Mouse (Mus musculus): ENCODE data around the gene Hist1h2ai.

The Hist1h2ai gene

DNA sequence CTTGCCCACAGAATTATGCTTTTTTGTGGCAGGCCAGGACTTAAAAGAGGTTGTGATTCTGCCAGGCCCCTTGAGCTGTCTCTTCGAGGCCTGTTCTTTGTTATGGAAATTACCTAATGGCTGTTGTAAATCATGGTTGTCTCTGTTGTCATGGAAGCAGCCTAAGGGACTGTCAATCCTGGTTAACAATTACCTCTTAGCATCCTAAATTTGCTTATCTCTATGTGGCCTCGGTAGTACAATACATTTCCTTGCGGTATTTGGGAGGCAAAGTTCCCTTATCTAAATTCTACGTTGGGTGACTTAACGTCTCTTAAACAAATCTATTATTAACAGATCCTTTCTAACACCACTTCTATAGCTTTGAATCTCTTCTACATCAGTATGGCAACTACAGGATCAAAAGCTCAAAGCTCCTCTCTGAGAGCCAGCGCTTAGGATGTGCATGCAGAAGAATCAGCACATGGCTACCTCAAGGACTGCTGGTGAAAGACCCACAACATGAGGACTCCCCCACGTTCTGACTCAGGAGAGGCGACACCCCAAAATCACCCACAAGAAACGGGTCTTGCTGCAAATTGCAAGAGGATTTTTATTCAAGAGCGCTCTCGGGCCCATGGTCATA is 11.8 kb downstream of the Hist1h2ai start:
- no peak for DNase-seq (ENCODE audit: inconsistent age in 2 of 2, low spot score in 1 of 2)

GRCm38 (mm10) chr13:21729544-21729943 is 13.3 kb downstream of the Hist1h2ai start:
- no peak for DNase-seq (ENCODE audit: inconsistent age in 2 of 2, low spot score in 1 of 2)

DNA sequence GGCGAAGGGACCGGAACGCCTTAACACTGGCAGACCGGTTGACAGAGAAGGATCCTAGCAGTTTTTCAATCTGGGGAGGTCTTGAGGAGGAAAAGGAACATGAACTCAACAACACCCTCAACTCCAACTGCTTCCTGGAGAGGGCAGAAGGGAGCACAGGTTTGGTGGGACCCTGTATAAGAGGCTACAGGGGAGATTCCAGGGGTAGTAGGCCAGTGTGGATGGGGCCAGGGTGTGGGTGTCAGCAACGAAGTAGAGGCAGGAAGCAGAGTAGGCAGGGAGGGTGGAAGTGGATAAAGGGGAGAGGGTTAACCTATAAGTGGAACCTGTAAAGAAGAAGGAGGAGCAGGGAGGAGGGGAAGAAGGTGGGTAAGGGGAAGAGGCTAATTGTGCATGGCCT is 17.2 kb downstream of the Hist1h2ai start:
- peak in 1 of 2 experiments; percentile 20 for DNase-seq (ENCODE audit: inconsistent age in 2 of 2, low spot score in 1 of 2)

GRCm38 (mm10) chr13:21734010-21734905 is 18.0 kb downstream of the Hist1h2ai start:
- peak; percentile 75 to 95 for DNase-seq (ENCODE audit: inconsistent age in 2 of 2, low spot score in 1 of 2)

DNA sequence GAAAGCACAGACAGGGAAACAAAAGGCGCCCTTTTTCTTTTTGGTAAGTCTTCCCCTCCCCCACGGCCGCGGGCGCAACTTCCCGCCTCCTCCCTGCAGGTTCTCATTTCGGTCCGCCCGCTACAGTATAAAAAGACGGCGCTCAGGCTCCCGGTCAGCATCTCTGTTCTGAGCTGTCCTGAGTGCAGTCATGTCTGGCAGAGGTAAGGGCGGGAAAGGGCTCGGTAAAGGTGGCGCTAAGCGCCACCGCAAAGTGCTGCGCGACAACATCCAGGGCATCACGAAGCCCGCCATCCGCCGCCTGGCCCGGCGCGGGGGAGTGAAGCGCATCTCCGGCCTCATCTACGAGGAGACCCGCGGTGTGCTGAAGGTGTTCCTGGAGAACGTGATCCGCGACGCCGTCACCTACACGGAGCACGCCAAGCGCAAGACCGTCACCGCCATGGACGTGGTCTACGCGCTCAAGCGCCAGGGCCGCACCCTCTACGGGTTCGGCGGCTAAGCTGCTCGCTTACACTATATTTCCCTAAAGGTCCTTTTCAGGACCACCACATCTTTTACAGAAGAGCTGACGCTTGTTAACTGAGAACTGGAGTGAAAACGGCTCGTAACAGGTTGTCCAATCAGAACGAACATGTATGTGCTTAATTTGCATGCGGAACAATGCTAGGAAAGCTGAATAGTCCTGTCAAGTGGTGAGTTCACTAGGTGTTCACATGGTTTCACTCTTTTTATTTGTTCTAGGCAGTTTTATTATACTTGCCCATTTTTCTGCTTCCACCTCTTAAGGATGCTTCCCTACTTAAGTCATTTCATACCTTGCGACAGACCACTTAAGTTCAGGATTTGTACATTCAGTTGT is 18.9 kb downstream of the Hist1h2ai start, which contains the start of gene Hist1h4j:
Hist1h4j (plus strand) TSS at position 159 of the 862 bp plus-strand sequence.
- peak; percentile 72 to 74 for DNase-seq (ENCODE audit: inconsistent age in 2 of 2, low spot score in 1 of 2)

DNA sequence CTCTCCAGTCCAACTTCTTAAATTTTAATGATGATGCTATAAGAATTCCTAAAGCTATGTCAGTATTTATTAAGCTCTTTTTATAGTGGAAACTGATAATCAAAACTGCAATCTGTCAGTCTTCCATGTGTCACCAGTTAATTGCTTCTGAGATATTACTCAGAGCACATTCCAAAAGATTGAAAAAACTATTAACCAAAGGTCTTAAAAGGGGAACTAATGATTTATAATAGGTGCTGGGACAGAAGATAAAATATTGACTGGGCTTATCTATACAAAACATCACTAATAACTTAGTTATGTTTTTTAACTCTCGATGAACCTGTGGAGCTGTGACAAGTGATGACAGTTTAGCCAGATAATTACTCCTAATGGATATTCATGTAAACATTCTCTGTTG is 28.8 kb downstream of the Hist1h2ai start:
- DNase-seq (ENCODE audit: inconsistent age in 2 of 2, low spot score in 1 of 2): no peak

DNA sequence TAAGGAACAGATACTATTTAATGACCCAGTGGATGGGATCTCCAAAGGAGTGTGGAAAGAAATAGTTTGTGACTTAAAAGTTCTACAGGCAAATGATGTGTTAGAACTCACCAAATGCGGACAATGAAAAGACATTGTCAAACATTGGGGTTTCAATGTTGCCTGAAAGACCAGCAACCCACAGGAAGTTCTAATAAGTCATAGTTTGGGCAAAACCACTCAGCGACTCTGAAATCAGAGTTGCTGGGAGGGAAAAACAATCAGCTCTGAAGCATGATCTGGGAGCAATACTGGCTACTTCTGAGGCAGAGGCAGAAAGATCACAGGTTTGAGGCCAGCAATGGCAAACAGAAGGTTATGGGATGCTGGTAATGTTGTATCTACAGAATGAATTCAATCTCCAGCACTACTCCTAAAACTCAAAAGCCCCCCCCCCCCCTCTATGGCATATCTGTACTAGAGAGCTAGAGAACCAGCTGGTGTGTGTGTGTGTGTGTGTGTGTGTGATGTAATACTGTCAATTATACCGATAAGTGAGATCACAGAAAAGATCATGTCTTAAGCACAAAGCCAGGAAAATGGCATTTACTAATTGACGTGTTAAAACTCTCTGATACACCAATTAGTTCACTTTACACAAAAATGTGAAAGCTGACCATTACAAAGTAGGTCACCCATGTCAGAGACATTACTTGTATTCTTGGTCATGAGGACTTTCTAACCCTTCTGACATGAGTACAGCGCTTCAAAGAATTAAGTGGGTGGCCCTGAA is 33.4 kb downstream of the Hist1h2ai start:
- DNase-seq (ENCODE audit: inconsistent age in 2 of 2, low spot score in 1 of 2): peak in 1 of 2 experiments; percentile 22

GRCm38 (mm10) chr13:21750159-21751017 is 34.2 kb downstream of the Hist1h2ai start, which contains the start of gene Hist1h4k:
Gene Hist1h4k, minus strand, starts transcription at chr13:21750505.
- DNase-seq (ENCODE audit: inconsistent age in 2 of 2, low spot score in 1 of 2): peak; percentile 88 to 94

- DNase-seq (ENCODE audit: inconsistent age in 2 of 2, low spot score in 1 of 2): no peak
Measured at GRCm38 (mm10) chr13:21751417-21751816, 35.2 kb downstream of the Hist1h2ai start.

DNA sequence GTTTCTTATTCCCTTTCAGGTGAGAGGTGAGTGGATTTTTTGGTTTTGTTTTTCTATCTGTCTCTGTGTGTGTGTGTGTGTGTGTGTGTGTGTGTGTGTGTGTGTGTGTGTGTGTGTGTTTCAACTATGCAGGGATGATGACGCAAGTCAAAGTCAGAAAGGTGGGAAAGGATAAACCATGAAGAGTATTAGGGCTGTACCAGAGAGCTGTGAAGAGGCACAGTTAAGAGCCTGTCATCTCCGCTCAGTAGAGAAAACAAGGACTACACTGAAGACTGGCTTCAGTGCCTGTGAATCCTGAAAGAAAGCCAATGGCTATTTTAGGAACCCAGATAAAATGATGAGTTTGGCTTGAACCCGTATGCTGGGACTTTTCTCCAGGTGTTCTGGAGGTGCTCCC is 35.6 kb downstream of the Hist1h2ai start:
- DNase-seq (ENCODE audit: inconsistent age in 2 of 2, low spot score in 1 of 2): no peak

GRCm38 (mm10) chr13:21752356-21752755 is 36.1 kb downstream of the Hist1h2ai start:
- DNase-seq (ENCODE audit: inconsistent age in 2 of 2, low spot score in 1 of 2): no peak

DNA sequence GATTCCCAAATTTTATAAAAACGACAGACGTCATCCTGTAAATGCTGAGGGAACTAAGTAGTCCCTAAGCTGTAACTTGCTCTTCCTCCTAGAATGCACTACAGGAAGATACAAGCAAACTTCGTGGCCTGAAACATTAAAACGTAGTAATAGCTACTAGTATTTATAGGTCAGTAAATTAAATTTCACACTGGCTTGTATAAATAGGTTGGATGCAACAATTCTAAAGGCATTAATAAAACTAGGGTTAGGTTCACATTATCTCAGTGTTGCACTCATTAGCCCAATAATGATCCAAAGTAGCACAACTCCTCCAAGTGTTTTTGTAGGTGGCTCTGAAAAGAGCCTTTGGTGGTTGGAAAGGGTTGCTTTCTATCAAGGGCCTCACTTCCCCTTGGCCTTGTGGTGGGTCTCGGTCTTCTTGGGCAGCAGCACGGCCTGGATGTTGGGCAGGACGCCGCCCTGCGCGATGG is 36.9 kb downstream of the Hist1h2ai start:
- no peak for DNase-seq (ENCODE audit: inconsistent age in 2 of 2, low spot score in 1 of 2)

DNA sequence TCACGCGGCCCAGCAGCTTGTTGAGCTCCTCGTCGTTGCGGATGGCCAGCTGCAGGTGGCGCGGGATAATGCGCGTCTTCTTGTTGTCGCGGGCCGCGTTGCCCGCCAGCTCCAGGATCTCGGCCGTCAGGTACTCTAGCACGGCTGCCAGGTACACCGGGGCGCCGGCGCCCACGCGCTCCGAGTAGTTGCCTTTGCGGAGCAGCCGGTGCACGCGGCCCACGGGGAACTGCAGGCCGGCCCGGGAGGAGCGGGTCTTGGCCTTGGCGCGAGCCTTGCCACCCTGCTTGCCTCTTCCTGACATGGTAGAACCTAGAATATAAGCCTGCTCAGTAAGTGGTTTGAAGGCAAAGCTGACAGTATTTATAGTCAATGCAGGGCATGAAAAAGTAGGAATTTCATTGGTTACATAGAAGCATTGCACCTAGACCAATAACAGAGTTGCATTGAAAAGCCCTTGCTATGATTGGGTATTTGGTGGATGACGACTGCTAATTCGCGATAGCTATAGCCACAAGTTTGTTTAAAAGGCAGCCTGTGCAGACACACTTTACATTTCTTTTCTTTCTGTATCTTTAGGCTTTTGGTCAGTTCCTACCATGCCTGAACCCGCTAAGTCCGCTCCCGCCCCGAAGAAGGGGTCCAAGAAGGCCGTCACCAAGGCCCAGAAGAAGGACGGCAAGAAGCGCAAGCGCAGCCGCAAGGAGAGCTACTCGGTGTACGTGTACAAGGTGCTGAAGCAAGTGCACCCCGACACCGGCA is 37.5 kb downstream of the Hist1h2ai start, which contains the start of the genes Hist1h2ak and Hist1h2bn:
Hist1h2ak (minus strand) TSS at position 304 of the 762 bp plus-strand sequence.
Hist1h2bn (plus strand) TSS at position 600 of the 762 bp plus-strand sequence.
- DNase-seq (ENCODE audit: inconsistent age in 2 of 2, low spot score in 1 of 2): peak; percentile 67 to 93

DNA sequence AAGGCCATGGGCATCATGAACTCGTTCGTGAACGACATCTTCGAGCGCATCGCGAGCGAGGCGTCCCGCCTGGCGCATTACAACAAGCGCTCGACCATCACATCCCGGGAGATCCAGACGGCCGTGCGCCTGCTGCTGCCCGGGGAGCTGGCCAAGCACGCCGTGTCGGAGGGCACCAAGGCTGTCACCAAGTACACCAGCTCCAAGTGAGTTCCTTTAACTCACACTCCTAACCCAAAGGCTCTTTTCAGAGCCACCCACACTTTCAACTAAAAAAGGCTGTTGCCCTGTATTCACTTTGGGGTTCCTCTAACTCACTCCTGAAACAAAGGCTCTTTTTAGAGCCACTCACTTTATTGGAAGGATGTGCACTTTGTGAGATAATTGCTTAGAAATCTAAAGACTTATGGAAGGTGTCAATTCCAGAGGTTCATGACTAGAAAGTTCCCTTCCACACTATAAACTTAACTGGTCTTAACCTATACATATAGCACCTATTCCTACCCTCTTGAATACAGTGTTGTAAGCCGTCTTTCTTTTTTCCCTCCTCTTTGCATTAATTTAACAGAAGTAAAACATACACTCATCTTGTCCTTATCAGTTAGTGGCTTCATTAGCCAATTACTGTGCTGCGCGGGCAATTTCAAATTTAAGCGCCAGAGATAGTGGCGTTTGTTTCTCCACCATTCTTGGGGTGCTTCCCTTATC is 38.2 kb downstream of the Hist1h2ai start:
- peak in 1 of 2 experiments; percentile 64 for DNase-seq (ENCODE audit: inconsistent age in 2 of 2, low spot score in 1 of 2)

GRCm38 (mm10) chr13:21755707-21756106 is 39.5 kb downstream of the Hist1h2ai start:
- no peak for DNase-seq (ENCODE audit: inconsistent age in 2 of 2, low spot score in 1 of 2)
